Mouse (Mus musculus): ENCODE results near the gene Kpna7. TPM values are rescaled to one million over a fixed set of nuclear protein-coding genes. Genes with fewer than 3 reads are reported as not detected.

Kpna7 gene
- polyA plus RNA-seq, 1 experiment from 2014 or later = not detected

GRCm38 (mm10) chr5:144950428-144951051 lies 133.3 kb downstream of the Kpna7 start:
- Histone ChIP-seq H3K36me3 (no peaks in the 10 kb centered on the region), H3K9me3 (replicated peaks) (no peaks in the 10 kb centered on the region), H3K4me3 (replicated peaks) (no peak overlapping the region), H3K9ac (no peak overlapping the region), H3K4me2 (no peak overlapping the region), H3K4me1 (peaks cover 49% of the 10 kb centered on the region), H3K27me3 (no peaks in the 10 kb centered on the region), H3K27ac (no peak overlapping the region)
- 93% methylated on average over 5 of the region's 5 CpGs for WGBS
- ATAC-seq (replicated peaks; ENCODE audit: low FRiP score) = no peak

GRCm38 (mm10) chr5:144949856-144950255 lies 134.0 kb downstream of the Kpna7 start:
- H3K36me3 ChIP-seq = no peaks in the 10 kb centered on the region
- WGBS = 86% methylated on average over 4 of the region's 4 CpGs

GRCm38 (mm10) chr5:144948422-144948821 lies 135.4 kb downstream of the Kpna7 start:
- Histone ChIP-seq H3K9ac (no peak overlapping the region), H3K4me1 (peaks cover 34% of the 10 kb centered on the region), H3K27ac (no peak overlapping the region; the same call in 1 of the 2 replicates), H3K4me3 (replicated peaks) (no peak overlapping the region), H3K27me3 (no peaks in the 10 kb centered on the region), H3K36me3 (no peaks in the 10 kb centered on the region), H3K4me2 (no peak overlapping the region), H3K9me3 (replicated peaks) (no peaks in the 10 kb centered on the region)
- ATAC-seq (replicated peaks; ENCODE audit: low FRiP score) = no peak
- WGBS = 36% methylated on average over 11 of the region's 11 CpGs

More at GRCm38 (mm10) chr5:144949856-144950255, 134.0 kb downstream of the Kpna7 start:
- Histone ChIP-seq H3K27me3 (no peaks in the 10 kb centered on the region), H3K27ac (no peak overlapping the region), H3K4me1 (peaks cover 46% of the 10 kb centered on the region), H3K9me3 (replicated peaks) (no peaks in the 10 kb centered on the region), H3K4me2 (no peak overlapping the region), H3K9ac (no peak overlapping the region), H3K4me3 (replicated peaks) (no peak overlapping the region)
- ATAC-seq (replicated peaks; ENCODE audit: low FRiP score) = no peak

- Histone ChIP-seq H3K27me3 (no peaks in the 10 kb centered on the region), H3K27ac (no peak overlapping the region), H3K4me3 (replicated peaks) (no peak overlapping the region), H3K9ac (no peak overlapping the region), H3K36me3 (no peaks in the 10 kb centered on the region), H3K9me3 (replicated peaks) (no peaks in the 10 kb centered on the region), H3K4me1 (peaks cover 33% of the 10 kb centered on the region), H3K4me2 (no peak overlapping the region)
- ATAC-seq (replicated peaks; ENCODE audit: low FRiP score) = no peak
- 85% methylated on average over 1 of the region's 1 CpGs for WGBS
These were observed 135.8 kb downstream of the Kpna7 start for GRCm38 (mm10) chr5:144948002-144948401.

- ATAC-seq (replicated peaks; ENCODE audit: low FRiP score) = no peak
- Histone ChIP-seq H3K4me1 (peaks cover 29% of the 10 kb centered on the region), H3K27me3 (no peaks in the 10 kb centered on the region), H3K9me3 (replicated peaks) (no peaks in the 10 kb centered on the region), H3K9ac (no peak overlapping the region), H3K4me3 (replicated peaks) (no peak overlapping the region), H3K4me2 (no peak overlapping the region), H3K27ac (no peak overlapping the region), H3K36me3 (no peaks in the 10 kb centered on the region)
- WGBS = 83% methylated on average over 4 of the region's 4 CpGs
These were observed 137.8 kb downstream of the Kpna7 start for GRCm38 (mm10) chr5:144946032-144946431.

- Histone ChIP-seq H3K9me3 (replicated peaks) (no peaks in the 10 kb centered on the region), H3K36me3 (no peaks in the 10 kb centered on the region), H3K27ac (no peak overlapping the region), H3K4me2 (no peak overlapping the region), H3K27me3 (no peaks in the 10 kb centered on the region), H3K4me3 (replicated peaks) (no peak overlapping the region), H3K4me1 (peaks cover 24% of the 10 kb centered on the region), H3K9ac (no peak overlapping the region)
- WGBS = 64% methylated on average over 7 of the region's 7 CpGs
- ATAC-seq (replicated peaks; ENCODE audit: low FRiP score) = 0 out of 2 replicates have a peak, but pooled peaks have one; percentile 24
These were observed 138.9 kb downstream of the Kpna7 start for GRCm38 (mm10) chr5:144944932-144945331.

GRCm38 (mm10) chr5:144944370-144944769 lies 139.5 kb downstream of the Kpna7 start:
- Histone ChIP-seq H3K9ac (no peak overlapping the region), H3K4me3 (replicated peaks) (no peak overlapping the region), H3K4me1 (peaks cover 21% of the 10 kb centered on the region), H3K27ac (no peak overlapping the region), H3K36me3 (no peaks in the 10 kb centered on the region), H3K27me3 (no peaks in the 10 kb centered on the region), H3K9me3 (replicated peaks) (no peaks in the 10 kb centered on the region), H3K4me2 (no peak overlapping the region)
- ATAC-seq (replicated peaks; ENCODE audit: low FRiP score) = no peak
- WGBS = 82% methylated on average over 4 of the region's 4 CpGs

- 79% methylated on average over 6 of the region's 6 CpGs for WGBS
- ATAC-seq (replicated peaks; ENCODE audit: low FRiP score) = no peak
- H3K9me3 ChIP-seq (replicated peaks) = no peaks in the 10 kb centered on the region
These were observed 140.5 kb downstream of the Kpna7 start for GRCm38 (mm10) chr5:144943346-144943745.

GRCm38 (mm10) chr5:144942431-144942830 lies 141.4 kb downstream of the Kpna7 start:
- Histone ChIP-seq H3K4me1 (0 out of 2 replicates have a peak, but pooled peaks cover 13% of the 10 kb centered on the region), H3K36me3 (no peaks in the 10 kb centered on the region), H3K27me3 (no peaks in the 10 kb centered on the region), H3K4me3 (replicated peaks) (no peak overlapping the region), H3K4me2 (no peak overlapping the region), H3K9me3 (replicated peaks) (no peaks in the 10 kb centered on the region), H3K9ac (no peak overlapping the region), H3K27ac (no peak overlapping the region)
- WGBS = 79% methylated on average over 9 of the region's 9 CpGs
- no peak for ATAC-seq (replicated peaks; ENCODE audit: low FRiP score)

More at GRCm38 (mm10) chr5:144943346-144943745, 140.5 kb downstream of the Kpna7 start:
- peaks cover 16% of the 10 kb centered on the region for H3K4me1 ChIP-seq
- H3K4me2 ChIP-seq = no peak overlapping the region
- no peak overlapping the region for H3K27ac ChIP-seq
- no peak overlapping the region for H3K4me3 ChIP-seq (replicated peaks)
- H3K27me3 ChIP-seq = no peaks in the 10 kb centered on the region
- no peak overlapping the region for H3K9ac ChIP-seq
- no peaks in the 10 kb centered on the region for H3K36me3 ChIP-seq

- Histone ChIP-seq H3K27me3 (no peaks in the 10 kb centered on the region), H3K4me3 (replicated peaks) (no peak overlapping the region), H3K4me1 (peaks cover 19% of the 10 kb centered on the region), H3K4me2 (no peak overlapping the region), H3K27ac (no peak overlapping the region), H3K36me3 (no peaks in the 10 kb centered on the region), H3K9ac (no peak overlapping the region), H3K9me3 (replicated peaks) (no peaks in the 10 kb centered on the region)
- 66% methylated on average over 2 of the region's 3 CpGs for WGBS
- ATAC-seq (replicated peaks; ENCODE audit: low FRiP score) = no peak; the same call in 1 of the 2 replicates
These were observed 142.9 kb downstream of the Kpna7 start for GRCm38 (mm10) chr5:144940904-144941303.

GRCm38 (mm10) chr5:144937304-144937703 lies 146.5 kb downstream of the Kpna7 start:
- peaks cover 32% of the 10 kb centered on the region for H3K4me1 ChIP-seq
- no peaks in the 10 kb centered on the region for H3K27me3 ChIP-seq
- H3K4me2 ChIP-seq = no peak overlapping the region
- no peak overlapping the region for H3K27ac ChIP-seq
- ATAC-seq (replicated peaks; ENCODE audit: low FRiP score) = no peak
- no peak overlapping the region for H3K9ac ChIP-seq
- H3K36me3 ChIP-seq = no peaks in the 10 kb centered on the region
- H3K4me3 ChIP-seq (replicated peaks) = no peak overlapping the region
- WGBS = 80% methylated on average over 2 of the region's 2 CpGs
- no peaks in the 10 kb centered on the region for H3K9me3 ChIP-seq (replicated peaks)

Data from kidney, embryonic 15.5 days (tissue).